Mouse (Mus musculus) forebrain, embryonic 10.5 days (tissue): ENCODE measurements around the gene Necap1. TPM values are rescaled to one million over a fixed set of nuclear protein-coding genes. Genes with fewer than 3 reads are reported as not detected.

Source experiments
- DNase-seq: peaks from one replicate; pipeline ENCODE4 v3.0.0-alpha.2; 2017; ENCODE audit warnings: low spot score; ENCODE audit errors: extremely low spot score
- H3K27ac ChIP-seq: fragments of 300-500 bp; sonication (generic); 2 replicates; pipeline ENCODE4 v1.5.1; 2016; ENCODE audit warnings: mild to moderate bottlenecking
- H3K27me3 ChIP-seq: fragments of 300-500 bp; sonication (generic); 2 replicates; pipeline ENCODE4 v1.6.1; 2016; ENCODE audit warnings: mild to moderate bottlenecking; ENCODE audit not compliant: poor library complexity, severe bottlenecking
- H3K36me3 ChIP-seq: fragments of 300-500 bp; sonication (generic); replicated peaks from 2 replicates; pipeline ENCODE4 v1.6.1; 2016; ENCODE audit warnings: mild to moderate bottlenecking, moderate library complexity
- H3K4me1 ChIP-seq: fragments of 300-500 bp; sonication (generic); 2 replicates; pipeline ENCODE4 v1.6.1; 2016
- H3K4me3 ChIP-seq: fragments of 300-500 bp; sonication (generic); 2 replicates; pipeline ENCODE4 v1.5.1; 2016; ENCODE audit warnings: mild to moderate bottlenecking, moderate library complexity
- H3K9me3 ChIP-seq: fragments of 300-500 bp; sonication (generic); 2 replicates; pipeline ENCODE4 v1.6.1; 2016; ENCODE audit warnings: mild to moderate bottlenecking, moderate library complexity
- WGBS: fragments of 180-500 bp; shearing (Covaris S2); methylation state at CpG from one replicate; pipeline ENCODE4 v1.1.7; 2016; 5-methylcytosine and 5-hydroxymethylcytosine counted together
- polyA plus RNA-seq: library from polyadenylated mRNA; unstranded; fragments of >200 nt; fragmentation: Nextera tagmentation; extraction: Ambion mirVana; gene quantifications from 2 replicates; pipeline ENCODE4 v1.2.1, GENCODE M21; 2016

Necap1 gene
- polyA plus RNA-seq, 1 experiment from 2014 or later = 51.1 TPM

DNA sequence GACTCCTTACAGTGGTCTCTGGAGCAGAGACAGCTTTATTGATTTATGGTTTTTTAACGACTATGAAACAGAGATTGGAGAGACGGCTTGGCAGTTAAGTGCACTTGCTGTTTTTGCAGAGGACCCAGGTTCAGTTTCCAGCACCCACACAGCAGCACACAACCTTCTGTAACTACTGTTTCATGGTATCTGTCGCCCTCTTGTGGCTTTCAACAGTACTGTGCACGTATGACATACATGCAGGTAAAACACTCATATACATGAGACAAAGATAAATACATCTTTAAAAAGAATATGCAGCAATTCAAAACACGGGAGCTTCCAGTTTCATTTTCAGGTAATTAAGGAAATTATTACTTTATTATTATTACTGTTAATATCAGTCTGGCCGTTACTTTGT, 11.8 kb upstream of the Necap1 start:
- no peak for DNase-seq
- Histone ChIP-seq H3K4me3 (no peak overlapping the region), H3K27ac (no peak overlapping the region), H3K36me3 (no peaks in the 10 kb centered on the region), H3K9me3 (peaks cover 16% of the 10 kb centered on the region; the same call in 1 of the 2 replicates), H3K4me1 (no peaks in the 10 kb centered on the region), H3K27me3 (no peaks in the 10 kb centered on the region)
- 80% methylated on average over 6 of the region's 6 CpGs for WGBS

DNA sequence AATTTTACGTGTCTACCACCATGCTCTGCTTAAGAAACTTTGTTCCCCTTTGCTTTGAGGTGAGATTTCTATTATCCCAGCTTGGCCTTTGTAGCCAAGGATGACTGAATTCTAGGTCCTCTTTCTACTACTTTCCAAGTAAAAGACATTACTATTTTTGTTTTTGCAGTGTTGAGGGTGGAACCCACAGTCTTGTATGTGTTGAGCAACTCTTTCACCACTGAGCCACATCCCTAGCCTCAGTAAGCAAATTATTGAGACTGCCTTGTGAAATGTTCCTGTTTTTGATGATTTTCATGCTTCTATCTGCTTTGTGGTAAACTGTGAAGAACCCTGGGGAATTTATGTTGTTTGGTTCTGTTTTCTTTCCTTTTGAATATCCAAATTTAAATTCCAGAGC, 11.4 kb upstream of the Necap1 start:
- Histone ChIP-seq H3K4me3 (no peak overlapping the region), H3K27ac (no peak overlapping the region), H3K4me1 (no peaks in the 10 kb centered on the region), H3K36me3 (no peaks in the 10 kb centered on the region), H3K9me3 (peaks cover 16% of the 10 kb centered on the region; the same call in 1 of the 2 replicates), H3K27me3 (no peaks in the 10 kb centered on the region)
- WGBS = 90% methylated on average over 1 of the region's 1 CpGs
- no peak for DNase-seq

DNA sequence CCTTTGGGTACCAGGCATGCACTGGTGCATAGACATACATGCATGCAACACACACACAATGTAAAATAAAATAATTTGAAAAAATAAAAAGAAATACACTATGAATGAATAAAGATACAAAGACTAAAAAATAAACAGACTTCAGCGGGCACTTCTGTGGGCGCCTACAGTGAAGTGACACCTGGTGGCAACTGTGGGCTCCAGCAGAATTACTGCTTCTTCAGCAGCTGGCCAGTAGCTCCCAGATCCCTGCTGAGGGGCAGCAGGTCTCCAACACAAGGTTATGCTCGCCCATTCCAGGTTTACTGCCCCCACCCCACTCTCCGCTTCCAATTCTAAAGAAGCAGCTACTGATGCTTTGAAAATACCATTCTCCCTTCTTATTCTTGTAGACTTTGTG, 6.4 kb upstream of the Necap1 start:
- 66% methylated on average over 4 of the region's 4 CpGs for WGBS
- Histone ChIP-seq H3K27me3 (0 out of 2 replicates have a peak, but pooled peaks cover 3% of the 10 kb centered on the region), H3K4me1 (no peaks in the 10 kb centered on the region), H3K27ac (no peak overlapping the region), H3K9me3 (no peaks in the 10 kb centered on the region), H3K36me3 (no peaks in the 10 kb centered on the region), H3K4me3 (no peak overlapping the region)
- no peak for DNase-seq

DNA sequence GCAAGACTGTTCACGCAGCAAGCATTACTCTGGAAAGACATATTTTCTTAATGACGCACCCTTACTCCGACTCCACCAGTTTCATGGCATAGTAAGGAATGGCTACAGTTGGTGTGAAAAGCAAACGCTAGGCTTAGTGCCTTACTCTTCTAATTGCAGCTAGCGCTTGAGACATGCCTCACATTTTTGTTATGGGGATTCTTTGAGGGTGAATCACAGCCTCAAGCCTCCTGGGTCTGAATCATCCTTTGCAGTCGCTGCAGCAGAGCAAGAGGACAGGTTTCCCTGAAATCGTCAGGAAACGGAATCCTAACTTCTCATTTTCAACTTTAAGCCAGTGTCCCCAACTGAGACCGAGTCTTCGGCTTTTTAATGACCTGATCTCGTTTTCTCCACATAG, 4.4 kb upstream of the Necap1 start:
- no peaks in the 10 kb centered on the region for H3K36me3 ChIP-seq
- no peak for DNase-seq
- no peaks in the 10 kb centered on the region for H3K9me3 ChIP-seq
- WGBS = 86% methylated on average over 11 of the region's 11 CpGs
- H3K27me3 ChIP-seq = 0 out of 2 replicates have a peak, but pooled peaks cover 3% of the 10 kb centered on the region
- no peak overlapping the region for H3K4me3 ChIP-seq
- no peak overlapping the region for H3K27ac ChIP-seq
- H3K4me1 ChIP-seq = no peaks in the 10 kb centered on the region

DNA sequence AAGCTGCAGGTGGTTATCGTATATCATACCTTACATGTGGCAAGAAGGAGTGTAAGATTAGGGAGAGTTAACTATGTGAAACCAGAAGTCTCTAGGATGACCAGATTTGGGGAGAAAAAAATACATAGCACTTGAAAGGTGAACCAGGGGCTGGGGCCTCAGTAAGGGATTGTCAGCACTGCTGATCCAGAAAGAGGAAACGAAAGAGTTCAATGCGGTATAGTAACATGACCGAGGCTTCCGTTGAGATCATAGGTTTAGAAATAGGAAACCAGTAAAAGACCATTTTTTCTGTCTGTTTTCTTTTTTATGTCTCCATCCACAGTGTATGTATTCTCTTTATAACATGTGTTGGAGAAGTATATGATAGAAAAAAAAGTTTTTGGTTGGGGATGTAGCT, 1.5 kb upstream of the Necap1 start:
- WGBS = 97% methylated on average over 5 of the region's 5 CpGs
- peaks cover 12% of the 10 kb centered on the region for H3K4me1 ChIP-seq

DNA sequence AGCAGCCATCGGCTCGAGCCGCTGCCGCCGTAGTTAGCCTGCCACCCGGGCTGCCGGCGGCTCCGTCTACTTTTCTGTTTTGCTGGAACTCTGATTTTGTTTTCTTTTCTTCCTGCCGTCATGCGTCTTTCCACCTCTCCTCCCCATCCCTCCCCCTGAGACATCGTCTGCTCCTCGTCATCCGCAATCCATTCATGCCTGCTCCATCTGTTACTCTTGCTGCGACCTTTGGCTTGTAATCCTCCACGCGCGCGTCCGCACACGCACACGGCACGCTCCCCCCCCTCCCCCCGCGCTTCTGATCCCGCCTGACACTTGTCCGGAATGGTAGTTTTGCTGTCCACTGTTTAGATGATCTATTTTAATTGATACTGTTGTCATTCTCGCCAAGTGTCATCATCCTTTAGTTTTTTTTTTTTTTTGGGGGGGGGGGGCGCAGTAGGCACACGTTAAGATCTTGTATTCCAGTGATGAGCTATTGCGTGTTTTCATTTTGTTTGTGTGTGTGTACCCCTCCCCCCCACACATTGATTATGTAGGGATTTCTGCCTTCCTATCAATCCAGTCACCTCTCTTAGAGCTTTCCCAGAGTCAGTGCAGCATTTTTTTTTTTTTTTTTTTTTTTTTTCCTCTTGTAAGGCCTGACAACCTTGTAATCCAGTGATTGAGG, 581 bp downstream of the Necap1 start:
- under 1% methylated on average over 31 of the region's 31 CpGs for WGBS
- H3K36me3 ChIP-seq = peaks cover 33% of the 10 kb centered on the region
- peaks cover 12% of the 10 kb centered on the region for H3K4me1 ChIP-seq
- H3K9me3 ChIP-seq = no peaks in the 10 kb centered on the region
- peak overlapping the region; percentile 93 for H3K27ac ChIP-seq
- DNase-seq = no peak
- 0 out of 2 replicates have a peak, but pooled peaks cover 3% of the 10 kb centered on the region for H3K27me3 ChIP-seq
- H3K4me3 ChIP-seq = peak overlapping the region; percentile 88

More for the DNA sequence above, 1.5 kb upstream of the Necap1 start:
- Histone ChIP-seq H3K36me3 (peaks cover 13% of the 10 kb centered on the region), H3K9me3 (no peaks in the 10 kb centered on the region), H3K27ac (no peak overlapping the region), H3K4me3 (no peak overlapping the region), H3K27me3 (0 out of 2 replicates have a peak, but pooled peaks cover 3% of the 10 kb centered on the region)
- DNase-seq = no peak

DNA sequence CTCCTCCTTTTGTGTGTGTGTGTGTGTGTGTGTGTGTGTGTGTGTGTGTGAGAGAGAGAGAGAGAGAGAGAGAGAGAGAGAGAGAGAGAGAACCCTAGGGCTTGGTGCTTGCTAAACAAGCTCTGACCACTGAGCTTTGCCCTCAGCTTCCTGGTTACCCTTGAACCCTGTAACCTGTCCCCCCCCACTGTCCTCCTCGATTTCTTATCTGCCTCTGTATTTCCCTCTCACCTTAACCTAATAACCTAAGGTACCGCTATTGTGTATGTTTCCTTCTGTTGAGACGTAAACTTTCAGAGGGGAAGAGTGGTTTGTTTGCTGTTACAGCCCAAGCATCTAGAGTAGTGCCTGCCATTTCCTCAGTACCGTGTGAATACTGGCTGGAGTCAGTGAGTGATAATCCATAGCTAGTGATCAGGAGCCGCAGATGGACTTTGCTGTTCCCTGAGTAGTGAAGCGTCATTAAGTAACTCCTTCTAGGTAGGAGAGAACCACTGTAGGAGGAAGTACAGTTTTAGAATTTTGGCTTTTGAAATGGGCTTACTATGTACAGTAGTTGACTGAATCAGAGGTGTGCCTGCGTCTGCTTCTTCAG, 5.0 kb downstream of the Necap1 start:
- 91% methylated on average over 7 of the region's 7 CpGs for WGBS
- no peaks in the 10 kb centered on the region for H3K27me3 ChIP-seq
- no peak overlapping the region for H3K27ac ChIP-seq
- H3K36me3 ChIP-seq = peaks cover 77% of the 10 kb centered on the region
- DNase-seq = no peak
- no peaks in the 10 kb centered on the region for H3K9me3 ChIP-seq
- no peak overlapping the region for H3K4me3 ChIP-seq
- H3K4me1 ChIP-seq = peaks cover 12% of the 10 kb centered on the region

DNA sequence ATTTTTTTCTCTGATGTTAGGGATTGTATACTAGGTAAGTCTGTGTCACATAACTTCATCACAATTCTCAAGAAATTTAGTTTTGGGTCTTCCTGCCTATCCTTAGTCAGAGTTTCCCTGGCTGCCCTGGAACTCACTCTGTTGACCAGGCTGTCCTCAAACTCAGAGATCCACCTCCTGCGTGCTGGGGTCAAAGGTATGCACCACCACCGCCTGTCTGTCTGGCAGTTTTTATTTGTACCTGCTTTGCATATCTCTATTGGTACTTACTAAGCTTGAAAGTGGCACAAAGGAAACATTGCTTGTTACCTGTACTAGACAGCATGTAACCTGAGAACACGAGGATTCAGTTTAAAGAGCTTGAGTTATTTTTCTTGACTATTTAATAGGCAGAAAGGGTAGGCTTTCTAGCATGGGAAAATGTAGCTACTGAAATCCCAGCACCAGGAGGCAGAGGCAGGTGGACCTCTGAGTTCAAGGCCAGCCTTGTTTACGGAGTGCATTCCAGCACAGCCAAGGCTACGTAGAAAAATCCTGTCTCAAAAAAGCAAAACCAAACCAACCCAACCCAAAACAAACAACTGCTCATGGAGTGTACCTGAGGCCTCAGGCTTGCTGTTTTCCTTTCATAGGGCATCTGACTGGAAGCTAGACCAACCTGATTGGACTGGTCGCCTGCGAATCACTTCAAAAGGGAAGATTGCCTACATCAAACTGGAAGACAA, 5.7 kb downstream of the Necap1 start:
- Histone ChIP-seq H3K4me1 (peaks cover 12% of the 10 kb centered on the region), H3K36me3 (peaks cover 84% of the 10 kb centered on the region), H3K9me3 (no peaks in the 10 kb centered on the region), H3K4me3 (no peak overlapping the region), H3K27ac (no peak overlapping the region), H3K27me3 (no peaks in the 10 kb centered on the region)
- WGBS = 93% methylated on average over 7 of the region's 7 CpGs
- DNase-seq = no peak

DNA sequence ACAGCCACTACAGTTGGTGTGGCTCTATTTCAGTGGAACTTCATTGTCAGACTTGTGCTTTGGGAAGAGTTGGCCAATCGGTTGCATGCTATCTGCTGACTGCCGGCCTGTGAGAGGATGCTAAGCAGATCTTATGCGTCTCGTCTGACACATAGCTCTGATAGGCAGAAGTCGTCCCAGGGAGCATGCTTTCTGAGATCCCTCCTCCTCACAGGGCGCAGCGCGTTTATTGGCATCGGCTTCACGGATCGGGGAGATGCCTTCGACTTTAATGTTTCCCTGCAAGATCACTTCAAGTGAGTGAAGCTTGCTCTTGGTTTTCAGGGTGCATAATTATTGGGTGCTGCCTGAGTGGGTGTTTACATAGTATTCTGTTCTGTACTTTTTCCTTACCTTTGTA, 7.0 kb downstream of the Necap1 start:
- H3K36me3 ChIP-seq = peaks cover 94% of the 10 kb centered on the region
- 95% methylated on average over 12 of the region's 12 CpGs for WGBS
- DNase-seq = no peak
- no peak overlapping the region for H3K27ac ChIP-seq
- H3K27me3 ChIP-seq = no peaks in the 10 kb centered on the region
- H3K9me3 ChIP-seq = no peaks in the 10 kb centered on the region
- no peak overlapping the region for H3K4me3 ChIP-seq
- no peaks in the 10 kb centered on the region for H3K4me1 ChIP-seq

DNA sequence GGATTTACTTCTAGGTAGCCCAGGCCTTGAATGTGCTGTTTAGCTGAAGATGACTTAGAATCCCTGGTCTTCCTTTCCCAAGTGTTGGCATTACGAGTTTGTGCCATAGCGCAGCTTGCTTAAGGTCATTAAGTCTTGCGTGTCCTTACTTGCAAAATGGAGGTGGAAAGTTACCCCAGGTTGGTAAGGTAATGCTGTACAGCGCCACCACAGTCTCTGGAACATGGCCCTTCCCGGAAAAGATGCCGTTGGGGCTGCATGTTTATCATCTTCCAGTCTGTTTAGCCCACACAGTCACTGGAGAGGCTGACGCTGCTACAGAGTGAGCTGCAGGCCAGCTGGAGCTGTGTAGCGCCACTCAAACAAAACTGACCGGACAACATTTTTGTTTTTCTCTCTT, 9.3 kb downstream of the Necap1 start:
- no peak overlapping the region for H3K4me3 ChIP-seq
- peaks cover 99% of the 10 kb centered on the region for H3K36me3 ChIP-seq

DNA sequence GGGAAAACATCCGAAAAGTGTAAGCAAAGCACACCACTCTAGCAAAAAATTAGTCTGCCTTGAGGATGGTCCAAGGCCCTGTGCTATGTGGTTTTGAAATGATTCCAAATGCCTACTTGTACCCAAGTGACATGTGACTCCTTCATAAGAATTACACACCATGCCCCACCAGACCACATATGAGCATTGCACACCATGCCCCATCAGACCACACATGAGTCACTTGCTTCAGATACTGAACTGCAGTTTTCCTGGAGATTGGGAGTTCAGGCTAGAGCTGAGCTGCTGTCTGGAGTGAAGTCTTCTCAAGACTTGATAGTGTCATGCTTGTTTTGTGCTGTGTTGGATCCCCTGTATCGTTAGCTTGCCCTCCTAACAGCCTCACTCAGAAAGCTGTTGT, 15.3 kb downstream of the Necap1 start:
- Histone ChIP-seq H3K4me1 (no peaks in the 10 kb centered on the region), H3K27ac (no peak overlapping the region), H3K4me3 (no peak overlapping the region), H3K27me3 (no peaks in the 10 kb centered on the region), H3K9me3 (no peaks in the 10 kb centered on the region), H3K36me3 (peaks cover 62% of the 10 kb centered on the region)
- no peak for DNase-seq
- 87% methylated on average over 2 of the region's 2 CpGs for WGBS

More for the DNA sequence above, 9.3 kb downstream of the Necap1 start:
- DNase-seq = no peak
- Histone ChIP-seq H3K27ac (no peak overlapping the region), H3K4me1 (no peaks in the 10 kb centered on the region), H3K9me3 (no peaks in the 10 kb centered on the region), H3K27me3 (no peaks in the 10 kb centered on the region)
- WGBS = 96% methylated on average over 9 of the region's 9 CpGs

DNA sequence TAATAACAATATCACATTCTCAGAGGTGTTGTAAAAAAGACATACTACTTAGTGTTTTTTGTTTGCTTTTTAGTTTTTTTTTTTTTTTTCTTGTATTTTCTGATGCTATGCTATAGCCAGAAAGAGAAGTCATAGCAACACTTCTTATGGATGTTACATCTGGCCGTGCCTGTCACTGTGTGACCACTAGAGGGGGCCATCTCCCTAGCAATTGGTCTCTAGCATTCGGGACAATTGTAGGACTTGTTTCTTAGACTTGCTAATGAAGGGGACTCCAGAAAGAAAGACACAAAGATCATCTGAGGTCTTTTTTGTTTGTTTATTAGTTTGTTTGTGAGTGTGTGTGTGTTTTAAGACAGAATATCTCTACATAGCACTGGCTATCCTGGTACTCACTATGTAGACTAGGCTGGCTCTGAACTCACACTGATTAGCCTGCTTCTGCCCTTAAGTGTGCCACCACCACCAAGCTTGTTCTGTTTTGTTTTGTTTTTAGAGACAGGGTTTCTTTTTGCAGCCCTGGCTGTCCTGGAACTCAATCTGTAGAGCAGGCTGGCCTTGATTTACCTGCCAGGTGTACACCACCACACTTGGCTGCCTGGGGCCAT, 18.3 kb downstream of the Necap1 start:
- Histone ChIP-seq H3K36me3 (peaks cover 36% of the 10 kb centered on the region), H3K27ac (no peak overlapping the region)
- WGBS = 21% methylated on average over 2 of the region's 2 CpGs

DNA sequence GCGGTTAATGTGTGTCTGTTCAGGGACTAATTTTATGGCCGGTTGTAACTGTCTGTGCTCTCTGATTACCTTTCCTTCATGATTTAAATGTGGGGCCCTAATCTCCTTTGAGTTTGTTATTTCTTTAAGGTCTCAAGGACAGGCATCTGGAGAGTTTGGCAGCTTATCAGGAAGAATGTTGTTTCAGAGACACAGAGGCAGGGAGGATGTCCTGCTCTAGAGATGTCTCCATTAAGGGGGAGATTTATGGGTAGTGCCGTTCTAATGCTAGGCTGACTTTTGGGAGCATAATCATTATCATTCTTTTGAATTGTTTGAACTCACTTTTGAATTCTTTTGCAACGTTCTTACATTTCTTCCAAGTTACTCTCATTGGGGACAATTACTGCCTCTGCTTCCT, 45.6 kb downstream of the Necap1 start:
- H3K4me3 ChIP-seq = no peak overlapping the region
- H3K27me3 ChIP-seq = no peaks in the 10 kb centered on the region
- WGBS = 93% methylated on average over 4 of the region's 4 CpGs
- H3K4me1 ChIP-seq = no peaks in the 10 kb centered on the region
- no peak for DNase-seq
- H3K36me3 ChIP-seq = no peaks in the 10 kb centered on the region
- H3K9me3 ChIP-seq = no peaks in the 10 kb centered on the region
- H3K27ac ChIP-seq = no peak overlapping the region

More for the DNA sequence above, 18.3 kb downstream of the Necap1 start:
- H3K4me3 ChIP-seq = no peak overlapping the region
- no peaks in the 10 kb centered on the region for H3K27me3 ChIP-seq
- no peaks in the 10 kb centered on the region for H3K4me1 ChIP-seq
- no peaks in the 10 kb centered on the region for H3K9me3 ChIP-seq
- DNase-seq = peak; percentile 40
